Mouse (Mus musculus): ENCODE data around the gene Clasp1. TPM values are rescaled to one million over a fixed set of nuclear protein-coding genes. Genes with fewer than 3 reads are reported as not detected.

Gene Clasp1
- polyA plus RNA-seq, 1 experiment, result 22.3 TPM

DNA sequence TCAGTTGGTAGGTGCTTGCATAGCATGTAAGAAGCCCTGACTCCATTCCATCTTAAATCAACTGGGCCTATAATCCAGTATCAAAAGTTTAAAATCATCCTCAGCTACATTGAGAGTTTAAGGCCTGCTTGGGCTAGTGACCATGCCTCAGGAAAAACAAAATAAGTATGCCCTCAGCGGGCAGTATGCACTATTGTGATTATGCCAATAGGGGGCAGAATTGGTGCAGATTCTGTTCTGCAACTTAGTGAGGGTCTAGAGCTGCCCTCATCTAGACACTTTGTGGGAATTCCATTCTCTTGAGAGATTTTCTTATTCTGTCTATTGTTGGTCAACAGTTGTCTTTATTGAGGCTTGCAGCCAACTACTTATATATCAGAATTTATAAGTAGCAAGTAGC is 116.9 kb downstream of the Clasp1 start:
- Histone ChIP-seq H3K4me1 (ENCODE audit: control insufficient read depth, insufficient read depth, low read length) (0 out of 2 replicates have a peak, but pooled peaks cover 3% of the 10 kb centered on the region), H3K4me3 (ENCODE audit: insufficient read depth, low read length) (no peak overlapping the region), H3K27ac (ENCODE audit: insufficient read depth, low read depth, low read length) (no peak overlapping the region)
- no peak for TF ChIP-seq CTCF (IDR thresholded peaks at IDR 0.05; ENCODE audit: low read depth, low read length)
- TF ChIP-seq POLR2A (IDR thresholded peaks at IDR 0.05; ENCODE audit: borderline replicate concordance, low read depth, low read length), result no peak

DNA sequence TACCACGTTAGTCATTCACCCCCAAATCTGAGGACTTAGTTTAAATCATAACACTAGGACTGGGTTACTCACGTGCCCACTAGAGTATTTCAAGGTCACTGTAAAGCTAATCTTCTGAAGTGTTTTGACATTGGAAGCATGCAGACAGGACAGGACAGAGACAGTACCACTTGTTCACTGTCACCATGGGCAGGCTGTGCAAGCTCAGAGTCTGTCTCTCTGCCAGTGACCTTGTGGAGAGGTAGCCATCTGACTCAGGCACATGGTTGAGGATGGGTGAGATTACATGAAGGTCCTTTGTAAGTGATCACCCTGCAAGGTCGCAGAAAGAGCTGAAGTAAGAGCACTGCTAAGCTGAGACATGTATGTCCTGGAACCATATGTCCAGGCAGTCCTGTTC is 122.1 kb downstream of the Clasp1 start:
- Histone ChIP-seq H3K27ac (ENCODE audit: insufficient read depth, low read depth, low read length) (no peak overlapping the region), H3K4me3 (ENCODE audit: insufficient read depth, low read length) (no peak overlapping the region), H3K4me1 (ENCODE audit: control insufficient read depth, insufficient read depth, low read length) (0 out of 2 replicates have a peak, but pooled peaks cover 3% of the 10 kb centered on the region)
- no peak for TF ChIP-seq CTCF (IDR thresholded peaks at IDR 0.05; ENCODE audit: low read depth, low read length)
- TF ChIP-seq POLR2A (IDR thresholded peaks at IDR 0.05; ENCODE audit: borderline replicate concordance, low read depth, low read length), result no peak

DNA sequence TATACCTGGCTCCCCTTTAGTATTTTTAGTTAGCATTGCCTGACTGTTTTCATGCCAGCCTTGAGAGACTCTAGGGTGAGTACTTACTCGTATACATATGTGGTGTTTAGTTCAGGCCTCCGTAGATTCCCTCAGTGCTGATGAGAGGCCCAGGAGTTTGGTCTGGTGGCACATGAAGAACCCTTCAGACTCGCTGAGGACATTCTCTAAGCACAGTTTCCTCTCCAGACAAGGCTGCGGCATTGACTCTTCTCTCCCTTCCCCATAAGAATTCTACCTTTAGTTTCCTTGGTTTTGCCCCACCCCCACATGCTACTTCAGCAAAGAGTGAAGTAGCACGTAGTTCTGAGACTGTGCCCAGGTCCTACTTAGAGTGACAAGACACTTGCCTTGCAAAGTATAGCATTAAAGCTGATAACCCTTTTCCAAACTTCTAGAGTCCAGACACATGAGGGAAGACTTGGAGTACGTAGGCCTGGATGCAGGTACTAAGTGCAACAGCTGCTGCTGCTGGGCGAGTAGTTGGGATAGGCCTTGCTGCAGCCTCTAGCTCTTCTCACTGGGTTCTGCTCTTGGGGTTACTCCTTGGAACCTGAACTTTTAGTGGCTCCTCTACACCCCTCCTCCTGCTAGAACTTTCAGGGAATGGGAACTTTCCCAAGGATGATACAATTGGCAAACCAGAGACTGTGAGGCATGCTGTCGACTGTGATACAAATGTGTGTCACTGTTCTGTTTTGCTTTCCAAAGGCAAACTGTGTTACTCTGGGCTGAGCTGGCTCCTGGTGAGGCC is 123.1 kb downstream of the Clasp1 start:
- Histone ChIP-seq H3K4me1 (ENCODE audit: control insufficient read depth, insufficient read depth, low read length) (0 out of 2 replicates have a peak, but pooled peaks cover 3% of the 10 kb centered on the region), H3K27ac (ENCODE audit: insufficient read depth, low read depth, low read length) (no peak overlapping the region), H3K4me3 (ENCODE audit: insufficient read depth, low read length) (no peak overlapping the region)
- TF ChIP-seq POLR2A (IDR thresholded peaks at IDR 0.05; ENCODE audit: borderline replicate concordance, low read depth, low read length) (no peak), CTCF (IDR thresholded peaks at IDR 0.05; ENCODE audit: low read depth, low read length) (no peak)

DNA sequence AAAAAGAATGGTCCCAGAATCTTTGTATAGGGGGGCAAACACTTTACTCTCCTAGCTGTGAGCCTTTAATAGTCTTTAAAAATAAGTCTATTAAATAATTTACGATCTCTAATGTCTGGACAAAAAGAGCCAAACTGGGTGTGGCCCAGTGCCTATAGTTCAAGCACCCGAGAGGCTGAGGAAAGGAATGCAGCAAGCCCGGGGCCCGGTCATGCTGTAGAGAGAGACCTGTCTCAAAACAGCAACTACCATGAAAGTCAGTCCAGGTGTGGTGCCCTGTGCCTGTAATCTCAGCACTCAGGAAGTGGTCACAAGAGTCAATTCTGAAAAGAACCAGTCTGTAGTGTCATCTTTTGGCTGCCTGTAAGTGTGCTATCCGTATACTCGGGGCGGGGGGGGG is 127.4 kb downstream of the Clasp1 start:
- no peak overlapping the region for H3K27ac ChIP-seq (ENCODE audit: insufficient read depth, low read depth, low read length)
- H3K4me3 ChIP-seq (ENCODE audit: insufficient read depth, low read length), result no peak overlapping the region
- TF ChIP-seq POLR2A (IDR thresholded peaks at IDR 0.05; ENCODE audit: borderline replicate concordance, low read depth, low read length) (no peak), CTCF (IDR thresholded peaks at IDR 0.05; ENCODE audit: low read depth, low read length) (no peak)
- H3K4me1 ChIP-seq (ENCODE audit: control insufficient read depth, insufficient read depth, low read length), result no peaks in the 10 kb centered on the region

DNA sequence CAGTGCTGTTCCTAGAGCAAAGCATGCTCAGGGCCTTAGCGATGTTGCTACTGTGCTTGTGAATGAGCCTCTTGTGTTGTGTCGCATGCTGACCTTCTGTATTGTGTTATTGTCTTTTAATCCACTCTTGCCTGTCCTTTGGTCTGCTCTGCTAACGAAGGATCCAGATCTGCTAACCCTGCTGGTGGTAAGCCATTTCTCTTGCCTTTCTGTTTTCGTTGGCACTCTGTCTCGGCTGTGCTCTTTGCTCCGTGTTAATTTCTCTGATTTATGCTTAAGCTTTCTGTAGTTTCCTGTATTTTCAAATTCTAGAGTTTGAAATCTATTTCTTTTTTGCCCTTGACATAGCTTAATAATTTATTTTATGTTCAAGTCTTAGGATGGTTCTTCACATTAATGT is 134.3 kb downstream of the Clasp1 start:
- no peak overlapping the region for H3K4me3 ChIP-seq (ENCODE audit: insufficient read depth, low read length)
- no peak overlapping the region for H3K27ac ChIP-seq (ENCODE audit: insufficient read depth, low read depth, low read length)
- no peak for TF ChIP-seq CTCF (IDR thresholded peaks at IDR 0.05; ENCODE audit: low read depth, low read length)
- no peak for TF ChIP-seq POLR2A (IDR thresholded peaks at IDR 0.05; ENCODE audit: borderline replicate concordance, low read depth, low read length)
- H3K4me1 ChIP-seq (ENCODE audit: control insufficient read depth, insufficient read depth, low read length), result peaks cover 10% of the 10 kb centered on the region

DNA sequence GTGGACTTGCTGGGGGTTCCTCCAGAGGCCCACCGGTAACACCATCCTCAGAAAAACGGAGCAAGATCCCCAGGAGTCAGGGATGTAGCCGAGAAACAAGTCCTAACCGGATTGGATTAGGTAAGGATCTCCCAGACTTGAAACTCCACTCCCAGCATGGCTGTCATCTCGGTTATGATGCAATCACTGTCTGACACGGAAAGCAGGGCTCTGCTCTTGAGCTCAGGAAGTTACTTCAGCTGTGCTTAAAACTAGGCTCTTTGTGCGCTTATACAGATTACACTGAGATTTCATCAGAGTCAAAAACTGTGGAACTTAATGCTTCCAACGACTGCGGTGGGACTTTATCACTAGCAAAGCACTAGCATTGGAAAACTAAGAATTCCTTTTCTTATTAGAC is 136.5 kb downstream of the Clasp1 start:
- H3K27ac ChIP-seq (ENCODE audit: insufficient read depth, low read depth, low read length), result no peak overlapping the region

DNA sequence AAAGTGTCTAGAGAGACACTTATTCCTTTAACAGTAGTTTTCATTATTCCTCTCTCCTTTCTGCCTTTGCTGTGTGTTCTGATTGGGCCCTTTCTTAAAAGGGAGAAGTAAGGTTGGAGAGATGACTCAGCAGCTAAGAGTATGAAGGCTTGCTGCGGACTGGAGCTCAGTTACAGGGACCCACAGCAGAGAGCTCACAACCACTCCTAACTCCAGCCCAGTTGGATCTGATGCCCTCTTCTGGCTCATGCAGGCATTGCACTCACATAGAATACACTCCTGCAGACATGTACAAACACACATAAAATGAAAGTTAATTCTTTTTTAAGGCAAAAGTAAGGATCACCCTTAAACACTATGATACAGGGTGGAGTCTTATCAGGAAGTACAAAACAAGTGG is 140.4 kb downstream of the Clasp1 start:
- H3K4me3 ChIP-seq (ENCODE audit: insufficient read depth, low read length), result no peak overlapping the region
- TF ChIP-seq CTCF (IDR thresholded peaks at IDR 0.05; ENCODE audit: low read depth, low read length), result no peak
- TF ChIP-seq POLR2A (IDR thresholded peaks at IDR 0.05; ENCODE audit: borderline replicate concordance, low read depth, low read length), result no peak
- peaks cover 10% of the 10 kb centered on the region for H3K4me1 ChIP-seq (ENCODE audit: control insufficient read depth, insufficient read depth, low read length)
- no peak overlapping the region for H3K27ac ChIP-seq (ENCODE audit: insufficient read depth, low read depth, low read length)

More for the DNA sequence above, 136.5 kb downstream of the Clasp1 start:
- Histone ChIP-seq H3K4me1 (ENCODE audit: control insufficient read depth, insufficient read depth, low read length) (peaks cover 10% of the 10 kb centered on the region), H3K4me3 (ENCODE audit: insufficient read depth, low read length) (no peak overlapping the region)
- TF ChIP-seq POLR2A (IDR thresholded peaks at IDR 0.05; ENCODE audit: borderline replicate concordance, low read depth, low read length) (no peak), CTCF (IDR thresholded peaks at IDR 0.05; ENCODE audit: low read depth, low read length) (no peak)

DNA sequence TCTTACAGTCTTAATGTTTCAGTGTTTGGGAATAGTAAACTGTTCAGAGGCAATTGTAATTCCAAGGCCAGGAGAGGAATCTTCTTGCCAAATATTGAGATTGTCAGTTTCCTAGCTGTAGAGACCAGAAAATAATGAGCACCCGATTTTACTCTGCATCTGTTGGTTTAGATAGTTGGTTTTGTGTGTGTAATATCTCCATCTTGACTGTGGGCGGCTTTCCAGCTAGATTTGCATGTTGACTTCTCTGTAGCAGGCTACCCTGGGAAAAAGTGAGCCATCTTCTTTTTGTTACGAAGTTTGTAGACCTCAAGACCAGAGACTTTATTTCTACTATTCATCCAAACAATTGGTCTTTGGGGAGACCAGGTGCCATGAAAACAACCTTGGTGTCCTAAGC is 142.4 kb downstream of the Clasp1 start:
- H3K4me3 ChIP-seq (ENCODE audit: insufficient read depth, low read length), result no peak overlapping the region
- TF ChIP-seq CTCF (IDR thresholded peaks at IDR 0.05; ENCODE audit: low read depth, low read length) (no peak), POLR2A (IDR thresholded peaks at IDR 0.05; ENCODE audit: borderline replicate concordance, low read depth, low read length) (no peak)
- peaks cover 2% of the 10 kb centered on the region; the same call in 1 of the 2 replicates for H3K4me1 ChIP-seq (ENCODE audit: control insufficient read depth, insufficient read depth, low read length)
- no peak overlapping the region for H3K27ac ChIP-seq (ENCODE audit: insufficient read depth, low read depth, low read length)

DNA sequence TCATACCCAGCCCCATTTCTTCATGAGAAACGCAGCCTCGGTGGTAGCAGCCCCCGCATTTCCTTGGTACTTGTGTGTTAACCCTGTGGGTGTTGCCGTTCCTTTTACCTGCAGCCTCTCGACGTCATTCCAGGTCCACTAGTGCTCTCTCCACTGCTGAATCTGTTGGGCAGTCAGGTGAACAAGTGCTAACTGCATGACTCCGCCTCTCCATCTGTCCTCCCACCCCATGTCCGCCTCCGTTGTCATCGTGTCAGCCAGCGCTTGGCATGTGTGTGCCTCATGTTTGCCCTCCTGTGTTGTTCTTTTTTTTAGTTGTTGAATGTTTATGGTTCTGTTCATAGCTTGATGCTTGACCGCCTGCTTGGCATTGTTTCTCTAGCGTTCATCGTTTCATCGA is 147.2 kb downstream of the Clasp1 start:
- H3K4me1 ChIP-seq (ENCODE audit: control insufficient read depth, insufficient read depth, low read length), result no peaks in the 10 kb centered on the region
- no peak overlapping the region for H3K27ac ChIP-seq (ENCODE audit: insufficient read depth, low read depth, low read length)
- H3K4me3 ChIP-seq (ENCODE audit: insufficient read depth, low read length), result no peak overlapping the region
- TF ChIP-seq CTCF (IDR thresholded peaks at IDR 0.05; ENCODE audit: low read depth, low read length) (no peak), POLR2A (IDR thresholded peaks at IDR 0.05; ENCODE audit: borderline replicate concordance, low read depth, low read length) (no peak)

DNA sequence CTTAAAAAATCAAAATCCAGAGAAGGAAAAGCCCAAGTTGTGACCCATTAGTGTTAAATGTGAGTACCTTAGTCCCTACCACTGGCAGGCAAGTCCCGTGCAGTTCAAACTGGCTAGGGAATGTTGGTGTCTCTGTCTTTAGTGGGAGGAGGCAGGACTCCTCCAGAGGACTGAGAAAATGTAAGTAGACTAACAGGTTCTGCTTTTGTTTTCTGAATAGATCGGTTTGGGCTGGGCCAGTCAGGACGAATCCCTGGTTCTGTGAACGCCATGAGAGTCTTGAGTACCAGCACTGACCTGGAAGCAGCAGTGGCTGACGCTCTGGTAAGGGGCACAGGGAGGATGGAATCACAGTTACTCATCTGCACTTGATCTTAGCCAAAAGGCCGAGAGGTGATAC is 150.2 kb downstream of the Clasp1 start:
- Histone ChIP-seq H3K4me1 (ENCODE audit: control insufficient read depth, insufficient read depth, low read length) (no peaks in the 10 kb centered on the region), H3K4me3 (ENCODE audit: insufficient read depth, low read length) (no peak overlapping the region), H3K27ac (ENCODE audit: insufficient read depth, low read depth, low read length) (no peak overlapping the region)
- TF ChIP-seq CTCF (IDR thresholded peaks at IDR 0.05; ENCODE audit: low read depth, low read length) (no peak), POLR2A (IDR thresholded peaks at IDR 0.05; ENCODE audit: borderline replicate concordance, low read depth, low read length) (no peak)
